Mouse (Mus musculus): ENCODE data around the gene Atg16l2.

DNA sequence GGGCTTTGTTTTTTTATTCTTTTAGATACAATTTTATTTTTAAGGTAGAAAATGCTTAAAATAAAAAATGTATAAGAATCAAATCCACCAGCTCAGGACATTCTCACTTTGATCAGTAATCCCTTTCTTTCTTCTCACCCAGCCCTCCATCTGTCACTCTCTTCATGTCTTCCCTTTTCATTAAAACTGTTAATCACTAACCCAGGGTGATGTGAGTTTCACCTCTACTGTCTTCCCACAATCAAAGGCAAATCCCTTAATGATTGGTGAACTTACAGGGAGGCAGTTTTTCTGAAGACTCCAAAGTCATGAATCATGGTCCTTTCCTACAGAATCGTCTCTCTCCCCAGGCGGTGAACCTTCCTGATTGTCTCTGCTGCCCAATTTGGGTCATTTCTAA lies 85.3 kb downstream of the Atg16l2 start:
- TF ChIP-seq CTCF (IDR thresholded peaks at IDR 0.05; ENCODE audit: low read depth, low read length) (no peak), POLR2A (IDR thresholded peaks at IDR 0.05; ENCODE audit: borderline replicate concordance, low read depth, low read length) (no peak)

Measured in bone marrow macrophage, adult 2 months (primary cell).